Comparison of ENCODE assay signal across 12 mouse cellular contexts in the genomic region with DNA sequence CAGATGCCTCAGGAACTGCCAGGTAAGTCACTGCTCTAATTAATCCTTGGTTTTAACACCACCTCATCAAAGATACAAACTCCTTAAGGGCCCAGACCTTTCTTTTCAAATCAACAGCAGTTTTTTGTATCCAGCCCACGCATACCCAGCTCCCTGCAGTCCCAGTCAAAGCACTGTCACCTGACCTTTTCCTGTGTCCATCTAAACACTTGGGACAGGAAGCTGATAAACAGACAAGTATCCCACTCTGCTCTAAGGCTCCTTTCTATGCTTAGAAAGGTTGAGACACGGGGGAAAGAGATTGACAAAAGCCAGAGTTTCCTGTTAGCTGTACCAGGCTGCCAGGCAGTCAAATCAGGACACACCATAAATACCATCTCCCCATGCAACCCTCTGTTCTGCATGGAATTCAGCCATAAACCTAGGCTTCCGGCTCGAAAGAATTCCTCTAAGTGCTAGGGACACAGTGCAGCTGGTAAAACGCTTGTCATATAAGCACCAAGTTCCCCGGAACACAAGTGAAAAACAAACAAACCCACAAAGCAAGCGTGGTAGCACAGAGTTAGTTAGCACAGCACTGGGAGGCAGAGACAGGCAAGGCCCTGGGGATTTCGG. TPM values are rescaled to one million over a fixed set of nuclear protein-coding genes. Genes with fewer than 3 reads are reported as not detected.
A peak's percentile ranks its signal among the peaks of the same experiment; 100 is the strongest.
DNase-seq lines count a peak whose midpoint lies in the region; ATAC-seq lines count a peak whose summit lies in the region.
"Had no signal": no experiment of that assay in that cellular context is flagged by ENCODE, and none has a peak within 500 bp of the region (broad histone marks: within the 10 kb centered on the region; RNA-seq: fewer than 3 reads in every experiment).

No protein-coding gene starts in this region.

- H3K9me3 ChIP-seq in limb, embryonic 12.5 days = no peaks in the 10 kb centered on the region
- H3K9me3 ChIP-seq: embryonic facial prominence, embryonic 13.5 days had no signal

- no peak for ATAC-seq in limb, embryonic 12.5 days (ENCODE audit: insufficient number of reproducible peaks, insufficient read depth, low FRiP score, low TSS enrichment, low read depth)
- ATAC-seq in erythroblast, adult 5-6 weeks (replicated peaks; ENCODE audit: low FRiP score, poor library complexity, severe bottlenecking) = no peak
- ATAC-seq: hindbrain, embryonic 16.5 days had no signal

- no peak overlapping the region for H3K9ac ChIP-seq in limb, embryonic 12.5 days (replicated peaks)

- DNase-seq in heart, adult 11 months = peak; percentile 94
- DNase-seq in heart, adult 8-10 months (ENCODE audit: low spot score) = no peak
- DNase-seq in right cerebral cortex, adult 2 months (ENCODE audit: low spot score in 2 of 2) = peak; percentile 46 to 48
- no peak for DNase-seq in right cerebral cortex, postnatal 14 days
- DNase-seq in yolk sac, embryonic 10.5 days (ENCODE audit: low spot score) = peak; percentile 44
- DNase-seq in urinary bladder, postnatal 10 days (ENCODE audit: low spot score) = no peak
- DNase-seq: adrenal gland, adult 8-10 months had no signal

- no peaks in the 10 kb centered on the region for H3K27me3 ChIP-seq in limb, embryonic 12.5 days
- H3K27me3 ChIP-seq: CH12.LX; embryonic facial prominence, embryonic 13.5 days had no signal

- peaks cover 16% of the 10 kb centered on the region for H3K4me1 ChIP-seq in limb, embryonic 12.5 days (replicated peaks)
- H3K4me1 ChIP-seq: embryonic facial prominence, embryonic 13.5 days had no signal

- no peak overlapping the region for H3K4me2 ChIP-seq in limb, embryonic 12.5 days
- H3K4me2 ChIP-seq: embryonic facial prominence, embryonic 13.5 days had no signal

- WGBS in limb, embryonic 12.5 days = 31% methylated on average over 8 of the region's 8 CpGs

- H3K36me3 ChIP-seq in limb, embryonic 12.5 days = peaks cover 91% of the 10 kb centered on the region

- no peak overlapping the region for H3K4me3 ChIP-seq in limb, embryonic 12.5 days (replicated peaks)
- H3K4me3 ChIP-seq: embryonic facial prominence, embryonic 13.5 days had no signal

- peak overlapping the region; percentile 72 for H3K27ac ChIP-seq in limb, embryonic 12.5 days
- H3K27ac ChIP-seq: embryonic facial prominence, embryonic 13.5 days had no signal

RNA-seq across cellular contexts. Expression of gene Psmc1, which starts 18.0 kb away (rescaled TPM):
- total RNA-seq in heart, adult 8-10 months (2022) = 100 to 1,000 TPM; 125 to 153 (median 140) TPM
- polyA plus RNA-seq in limb, embryonic 12.5 days (2016; fragmentation: Nextera tagmentation; extraction: Ambion mirVana) = 312 and 322 TPM in 2 replicates
- 42.6 and 92.4 TPM in 2 replicates for total RNA-seq in erythroblast, adult 5-6 weeks (2015; ENCODE audit: low replicate concordance)
- total RNA-seq in erythroblast, adult 5-6 weeks (2017; ENCODE audit: low replicate concordance) = 63.4 and 63.7 TPM in 2 replicates

RNA-seq across cellular contexts. Expression of gene Nrde2, which starts 31.5 kb away (rescaled TPM):
- 10 to 100 TPM in 2 of 4 experiments, 1 to 10 TPM in 2; 8.1 to 14.2 (median 10.9) TPM for total RNA-seq in heart, adult 8-10 months (2022)
- polyA plus RNA-seq in limb, embryonic 12.5 days (2016; fragmentation: Nextera tagmentation; extraction: Ambion mirVana) = 17.9 and 19.8 TPM in 2 replicates
- total RNA-seq in erythroblast, adult 5-6 weeks (2015; ENCODE audit: low replicate concordance) = 0.19 and 8.8 TPM in 2 replicates
- 10.9 and 11.1 TPM in 2 replicates for total RNA-seq in erythroblast, adult 5-6 weeks (2017; ENCODE audit: low replicate concordance)

Comparison
In these comparisons a context has a peak if more than half of its experiments do, and no peak if none do; other contexts are left out.
1. DNase-seq: peak in heart, adult 11 months (single experiment), right cerebral cortex, adult 2 months (2 of 2) and yolk sac, embryonic 10.5 days (single experiment); none in heart, adult 8-10 months (single experiment), right cerebral cortex, postnatal 14 days (single experiment) and urinary bladder, postnatal 10 days (single experiment).